23 mouse cellular contexts compared by ENCODE assay signal in the genomic region with DNA sequence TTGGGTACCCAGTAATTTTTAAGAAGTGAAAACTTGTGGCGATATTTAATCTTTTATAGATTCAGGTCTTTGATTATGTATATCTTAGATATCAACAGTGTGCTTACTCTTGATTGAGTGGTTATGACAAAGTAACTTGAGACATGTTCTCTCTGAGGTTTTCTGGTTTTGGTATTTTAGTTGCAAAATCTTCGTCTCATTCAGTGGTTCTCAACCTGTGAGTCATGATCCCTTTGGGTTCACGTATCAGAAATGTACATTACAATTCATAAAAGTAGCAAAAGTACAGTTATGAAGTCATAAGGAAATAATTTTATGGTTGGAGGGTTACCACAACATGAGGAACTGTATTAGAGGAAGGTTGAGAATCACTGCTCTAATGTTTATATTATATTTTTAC. TPM values are rescaled to one million over a fixed set of nuclear protein-coding genes. Genes with fewer than 3 reads are reported as not detected.
DNase-seq lines count a peak whose midpoint lies in the region; TF ChIP-seq lines count a peak whose summit lies in the region.
"Had no signal": no experiment of that assay in that cellular context is flagged by ENCODE, and none has a peak within 500 bp of the region (broad histone marks: within the 10 kb centered on the region; RNA-seq: fewer than 3 reads in every experiment).

No protein-coding gene starts in this region.

- H3K4me2 ChIP-seq in myocyte (ENCODE audit: low read depth), result no peak overlapping the region
- H3K4me2 ChIP-seq: embryonic facial prominence, embryonic 13.5 days; embryonic facial prominence, embryonic 15.5 days; forebrain, embryonic 13.5 days; forebrain, embryonic 15.5 days had no signal

- no peaks in the 10 kb centered on the region for H3K79me2 ChIP-seq in myocyte (ENCODE audit: control insufficient read depth, insufficient read depth)

- no peaks in the 10 kb centered on the region for H3K36me3 ChIP-seq in myocyte (ENCODE audit: control insufficient read depth, insufficient read depth)

- H3ac ChIP-seq in myocyte (ENCODE audit: control insufficient read depth, insufficient read length), result no peak overlapping the region

- H3K27me3 ChIP-seq in myocyte (ENCODE audit: control insufficient read depth, insufficient read depth, insufficient read length), result no peaks in the 10 kb centered on the region
- H3K27me3 ChIP-seq: CH12.LX; embryonic facial prominence, embryonic 13.5 days; embryonic facial prominence, embryonic 15.5 days; forebrain, embryonic 13.5 days; forebrain, embryonic 15.5 days had no signal

- DNase-seq in 416B (ENCODE audit: low read depth) (peak; percentile 84), NIH3T3 (ENCODE audit: low read depth) (peak; percentile 71)
- no peak for DNase-seq in spleen, postnatal 4 days (ENCODE audit: low spot score in 2 of 2)
- no peak for DNase-seq in layer of hippocampus, adult 9-11 months
- DNase-seq in layer of hippocampus, postnatal 36 days, result no peak
- DNase-seq: adrenal gland, adult 2 months; adrenal gland, postnatal 10 days; adrenal gland, postnatal 25 days; cerebellum, adult 11 months; cerebellum, adult 18-20 months; cerebellum, adult 8-10 months; cerebellum, adult 9-11 months; cerebellum, postnatal 14 days; cerebellum, postnatal 36 days; embryo, embryonic 11 days; forebrain, postnatal 0 days had no signal

- TF ChIP-seq POLR2A in myocyte (IDR thresholded peaks at IDR 0.05; ENCODE audit: insufficient read length, low read depth), result no peak

- H3K4me3 ChIP-seq in myocyte, result no peak overlapping the region
- H3K4me3 ChIP-seq: embryonic facial prominence, embryonic 13.5 days; embryonic facial prominence, embryonic 15.5 days; forebrain, embryonic 13.5 days; forebrain, embryonic 15.5 days had no signal

TF ChIP-seq in myocyte, 11 proteins besides CTCF, POLR2A, EP300 and RAD21:
- no peak for TF ChIP-seq MYOD1 (IDR thresholded peaks at IDR 0.05; ENCODE audit: control insufficient read depth in 1 of 3, insufficient read length in 2 of 3, low read depth in 2 of 3)
- peak; percentile 66; the same call in 1 of the 2 replicates for TF ChIP-seq CEBPB (IDR thresholded peaks at IDR 0.05; ENCODE audit: insufficient read depth, poor library complexity, severe bottlenecking)

RNA-seq across cellular contexts. Expression of gene Gpr22, which starts 27.1 kb away (rescaled TPM):
- polyA plus RNA-seq in myocyte (2012; fragmentation: generic; extraction: Trizol), result 0.04 TPM
- 10 to 100 TPM; 75.5 to 82.0 TPM for total RNA-seq in layer of hippocampus, postnatal 36 days (2021)
- total RNA-seq: CH12.LX had no signal
- polyA plus RNA-seq: G1E had no signal

RNA-seq across cellular contexts. Expression of gene Cog5, which starts 32.0 kb away (rescaled TPM):
- 10.2 TPM for polyA plus RNA-seq in myocyte (2012; fragmentation: generic; extraction: Trizol)
- 10 to 100 TPM; 60.4 to 62.2 TPM for total RNA-seq in layer of hippocampus, postnatal 36 days (2021)

RNA-seq across cellular contexts. Expression of gene Dus4l, which starts 32.1 kb away (rescaled TPM):
- polyA plus RNA-seq in myocyte (2012; fragmentation: generic; extraction: Trizol), result 5.8 TPM
- total RNA-seq in layer of hippocampus, postnatal 36 days (2021), result 1 to 10 TPM; 8.1 to 8.6 TPM

RNA-seq across cellular contexts. Expression of gene Bcap29, which starts 52.2 kb away (rescaled TPM):
- 9.3 TPM for polyA plus RNA-seq in myocyte (2012; fragmentation: generic; extraction: Trizol)
- total RNA-seq in layer of hippocampus, postnatal 36 days (2021), result 10 to 100 TPM; 35.1 to 42.4 TPM

Comparison
In these comparisons a context has a peak if more than half of its experiments do, and no peak if none do; other contexts are left out.
1. DNase-seq: peak in 416B (single experiment) and NIH3T3 (single experiment); none in spleen, postnatal 4 days (0 of 2), layer of hippocampus, adult 9-11 months (single experiment) and layer of hippocampus, postnatal 36 days (0 of 2).